In the genomic region with DNA sequence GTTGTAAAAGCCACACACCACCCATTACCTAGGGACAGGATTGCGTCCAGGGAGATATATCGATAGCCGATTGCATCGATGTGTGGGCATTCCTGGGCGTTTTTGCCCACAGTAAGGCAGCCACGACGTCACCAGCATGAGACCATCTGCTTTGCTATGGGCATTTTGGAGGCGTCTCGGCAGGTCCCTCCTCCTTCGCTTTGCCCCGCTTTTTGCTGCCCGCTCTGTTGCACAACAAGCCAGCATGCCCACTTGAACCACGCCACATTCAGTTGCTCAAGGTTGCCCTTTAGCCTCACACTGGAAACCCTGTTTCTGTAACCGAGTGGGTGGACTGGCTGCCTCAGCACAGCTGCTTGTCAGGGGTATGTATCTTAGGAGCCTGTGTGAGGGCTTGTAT, we compare ENCODE assay signal across 10 mouse cellular contexts.
DNase-seq lines count a peak whose midpoint lies in the region; ATAC-seq and TF ChIP-seq lines count a peak whose summit lies in the region.
"Had no signal": no experiment of that assay in that cellular context is flagged by ENCODE, and none has a peak within 500 bp of the region (broad histone marks: within the 10 kb centered on the region; RNA-seq: fewer than 3 reads in every experiment).

No protein-coding gene starts in this region.

- no peaks in the 10 kb centered on the region for H3K27me3 ChIP-seq in forebrain, embryonic 13.5 days
- H3K27me3 ChIP-seq in liver, postnatal 0 days (ENCODE audit: insufficient read depth, low read length), result no peaks in the 10 kb centered on the region
- H3K27me3 ChIP-seq: CH12.LX; limb, embryonic 13.5 days had no signal

- ATAC-seq in forebrain, embryonic 13.5 days, result no peak
- peak; percentile 75 for ATAC-seq in liver, postnatal 0 days
- no peak for ATAC-seq in erythroid progenitor cell, adult 5-6 weeks (replicated peaks; ENCODE audit: low FRiP score, poor library complexity, severe bottlenecking)

- TF ChIP-seq EP300 in liver, postnatal 0 days (IDR thresholded peaks at IDR 0.05; ENCODE audit: low read depth), result no peak

- H3K4me3 ChIP-seq in forebrain, embryonic 13.5 days, result no peak overlapping the region
- H3K4me3 ChIP-seq in liver, postnatal 0 days (ENCODE audit: low read depth, low read length), result no peak overlapping the region
- H3K4me3 ChIP-seq: limb, embryonic 13.5 days had no signal

- H3K27ac ChIP-seq in forebrain, embryonic 13.5 days, result peak overlapping the region; percentile 61
- H3K27ac ChIP-seq in liver, postnatal 0 days (ENCODE audit: low read depth), result peak overlapping the region; percentile 85
- H3K27ac ChIP-seq: limb, embryonic 13.5 days had no signal

- no peak overlapping the region for H3K9ac ChIP-seq in forebrain, embryonic 13.5 days
- no peak overlapping the region for H3K9ac ChIP-seq in liver, postnatal 0 days (replicated peaks)
- H3K9ac ChIP-seq: limb, embryonic 13.5 days had no signal

- H3K9me3 ChIP-seq in forebrain, embryonic 13.5 days (replicated peaks), result no peaks in the 10 kb centered on the region
- H3K9me3 ChIP-seq in liver, postnatal 0 days (ENCODE audit: low read length), result no peaks in the 10 kb centered on the region
- H3K9me3 ChIP-seq: limb, embryonic 13.5 days had no signal

- no peak for TF ChIP-seq CTCF in liver, postnatal 0 days (IDR thresholded peaks at IDR 0.05; ENCODE audit: low read depth)

- peak; percentile 92 for DNase-seq in heart, adult 11 months
- no peak for DNase-seq in heart, postnatal 4 days
- DNase-seq in adipocyte (ENCODE audit: low spot score), result peak; percentile 64
- DNase-seq in liver, postnatal 0 days, result peak; percentile 63
- DNase-seq in spleen, postnatal 36 days (ENCODE audit: low spot score in 2 of 2), result no peak
- DNase-seq in embryo, embryonic 10 days (ENCODE audit: low spot score), result no peak

- H3K36me3 ChIP-seq in forebrain, embryonic 13.5 days (ENCODE audit: poor library complexity, severe bottlenecking), result no peaks in the 10 kb centered on the region
- no peaks in the 10 kb centered on the region for H3K36me3 ChIP-seq in liver, postnatal 0 days (replicated peaks; ENCODE audit: insufficient read depth, low read length)
- H3K36me3 ChIP-seq: limb, embryonic 13.5 days had no signal

- H3K4me1 ChIP-seq in forebrain, embryonic 13.5 days, result peaks cover 51% of the 10 kb centered on the region
- peaks cover 35% of the 10 kb centered on the region for H3K4me1 ChIP-seq in liver, postnatal 0 days (ENCODE audit: insufficient read depth)

- no peak overlapping the region for H3K4me2 ChIP-seq in forebrain, embryonic 13.5 days
- H3K4me2 ChIP-seq in liver, postnatal 0 days (ENCODE audit: low read depth, low read length), result peak overlapping the region; percentile 46; the same call in 1 of the 2 replicates
- H3K4me2 ChIP-seq: limb, embryonic 13.5 days had no signal

- 87% methylated on average over 14 of the region's 14 CpGs for WGBS in forebrain, embryonic 13.5 days
- 71% methylated on average over 14 of the region's 14 CpGs for WGBS in liver, postnatal 0 days (ENCODE audit: insufficient replicate concordance)

Comparison
In these comparisons a context has a peak if more than half of its experiments do, and no peak if none do; other contexts are left out.
1. DNase-seq: peak in heart, adult 11 months (single experiment), adipocyte (single experiment) and liver, postnatal 0 days (single experiment); none in heart, postnatal 4 days (single experiment), spleen, postnatal 36 days (0 of 2) and embryo, embryonic 10 days (single experiment).